Mouse (Mus musculus) urinary bladder, adult 2 months (tissue): Measurements from ENCODE around the gene Serf2. TPM values are rescaled to one million over a fixed set of nuclear protein-coding genes. Genes with fewer than 3 reads are reported as not detected.

ENCODE experiments used
- DNase-seq: peaks from one replicate; pipeline ENCODE4 v3.0.0; 2022; ENCODE audit warnings: low spot score
- polyA plus RNA-seq: library from polyadenylated mRNA; depleted of rRNA; stranded (reverse); fragments of >200 nt; gene quantifications from 2 replicates; pipeline ENCODE4 v1.2.3, GENCODE M21; 2012; rRNA removed

Serf2 gene
- polyA plus RNA-seq, result 328 and 503 TPM in 2 replicates

DNA sequence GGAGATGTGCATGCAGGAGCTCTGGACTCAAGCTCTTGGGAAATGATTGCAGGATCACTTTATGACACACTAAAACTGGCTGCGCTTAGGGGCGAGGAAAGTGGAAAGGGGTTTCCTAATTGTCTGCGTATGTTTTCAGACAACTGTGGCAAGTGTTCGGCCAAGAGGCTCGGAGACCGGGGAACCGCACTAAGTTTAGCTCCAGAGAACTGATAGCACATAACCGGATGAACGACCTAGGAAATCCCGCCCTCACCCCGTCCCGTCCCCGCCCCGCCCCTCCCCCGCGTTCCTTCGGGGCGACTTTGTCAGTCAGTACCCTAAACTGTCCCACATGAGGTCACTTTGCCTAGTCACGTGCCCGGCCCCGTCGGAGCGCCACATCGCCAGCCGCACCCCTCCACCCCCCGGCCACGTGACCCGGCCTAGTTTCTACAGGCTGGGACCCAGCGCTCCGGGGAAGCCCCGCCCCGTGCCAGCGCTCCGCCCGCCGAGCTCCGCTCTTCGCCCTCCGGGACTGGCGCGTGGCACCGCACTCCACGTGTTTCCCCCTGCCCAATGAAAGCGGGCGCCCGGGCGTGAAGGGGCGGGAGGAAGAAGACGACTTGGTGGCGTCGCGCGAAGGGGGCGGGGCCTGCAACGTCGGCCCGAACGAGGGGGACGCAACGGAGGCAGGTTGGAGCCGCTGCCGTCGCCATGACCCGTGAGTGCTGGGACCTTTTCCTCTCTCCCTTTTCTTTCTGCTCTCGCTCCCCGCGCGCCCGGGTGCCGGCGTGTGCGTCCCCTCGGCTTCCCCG lies at the start of gene Serf2:
Gene Serf2, plus strand, starts transcription at position 457 of the 797 bp plus-strand sequence.
- DNase-seq, result peak; percentile 98

DNA sequence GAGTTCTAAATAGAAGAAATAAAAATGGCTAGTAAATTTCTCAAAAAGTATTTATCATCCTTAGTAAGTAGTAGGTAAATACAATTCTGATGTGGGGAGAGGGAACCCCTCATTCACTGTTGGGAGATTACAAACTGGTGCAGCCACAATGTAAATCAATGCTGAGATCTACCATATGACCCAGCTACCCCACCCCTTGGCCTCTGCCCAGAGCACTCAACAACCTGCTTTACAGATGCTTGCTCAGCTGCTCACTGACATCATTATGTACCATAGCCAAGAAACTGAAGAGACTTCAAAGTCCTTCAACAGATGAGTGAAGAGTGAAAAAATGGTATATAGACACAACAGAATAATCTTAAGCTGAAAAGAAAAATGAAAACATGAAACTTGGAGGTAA lies 45.7 kb upstream of the Serf2 start:
- DNase-seq, result no peak

- peak; percentile 26 for DNase-seq
These were observed 40.8 kb upstream of the Serf2 start for GRCm38 (mm10) chr2:121408160-121408559.

GRCm38 (mm10) chr2:121412843-121413386 lies 36.1 kb upstream of the Serf2 start:
- DNase-seq, result no peak

DNA sequence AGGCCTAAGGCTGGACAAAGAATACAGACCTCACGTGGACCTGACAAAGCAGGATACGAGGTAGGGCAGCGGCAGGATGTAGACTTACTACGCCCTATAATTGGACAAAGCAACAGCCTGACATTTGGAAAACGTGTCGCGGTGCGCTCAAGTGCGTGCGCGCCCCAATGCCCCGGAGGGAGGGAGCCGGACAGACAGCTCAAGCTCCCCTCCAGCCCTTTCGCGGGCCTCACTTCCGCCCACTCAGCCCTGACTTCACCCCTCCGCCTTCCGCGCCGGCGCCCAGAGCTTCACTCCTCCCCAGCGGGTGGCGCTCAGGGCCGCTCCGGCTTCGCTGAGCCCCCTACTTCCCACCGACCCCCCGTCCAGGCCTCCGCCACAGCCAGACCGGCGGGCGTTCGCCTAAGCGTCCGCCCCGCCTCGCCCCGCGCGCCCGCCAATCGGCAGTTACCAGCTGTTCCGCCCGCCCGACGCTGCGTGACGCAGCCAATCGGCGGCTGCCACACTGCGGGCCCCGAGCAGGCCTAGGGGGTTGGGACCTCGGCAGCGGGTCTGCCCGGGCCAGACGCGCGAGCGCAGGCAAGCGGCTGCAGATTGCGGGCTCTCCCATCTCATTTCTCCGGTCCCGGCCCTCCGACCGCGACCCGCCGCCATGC lies 35.5 kb upstream of the Serf2 start, which contains the start of the genes Pdia3 and Catsper2:
Gene Pdia3, plus strand, starts transcription at position 389 of the 656 bp plus-strand sequence.
Gene Catsper2, minus strand, starts transcription at position 406 of the 656 bp plus-strand sequence.
- DNase-seq, result peak; percentile 98

DNA sequence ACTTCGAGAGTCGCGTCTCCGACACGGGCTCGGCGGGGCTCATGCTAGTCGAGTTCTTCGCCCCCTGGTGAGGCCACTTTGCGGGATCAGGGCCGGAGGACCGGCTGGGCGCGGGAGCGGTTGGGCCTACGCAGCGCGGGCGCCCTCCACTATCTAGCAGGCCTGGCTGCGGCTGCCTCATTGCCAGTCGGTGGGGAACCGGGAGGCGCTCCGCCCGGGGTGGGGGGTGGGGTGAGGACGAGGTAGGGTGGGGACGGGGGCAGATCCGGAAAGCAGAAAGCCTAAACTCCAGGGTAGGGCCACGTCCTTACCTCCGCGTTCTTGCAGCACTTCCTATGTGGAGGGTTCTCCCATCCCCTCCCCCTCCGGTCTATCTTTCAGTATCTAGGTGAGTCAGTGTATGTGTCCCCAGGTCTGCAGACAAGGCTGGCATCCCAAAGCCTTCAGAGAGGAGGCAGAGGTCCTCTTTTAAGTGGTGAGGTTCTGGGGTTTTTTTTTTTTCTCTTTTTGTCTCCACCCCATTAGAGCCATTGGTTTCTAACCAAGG lies 34.8 kb upstream of the Serf2 start:
- no peak for DNase-seq

DNA sequence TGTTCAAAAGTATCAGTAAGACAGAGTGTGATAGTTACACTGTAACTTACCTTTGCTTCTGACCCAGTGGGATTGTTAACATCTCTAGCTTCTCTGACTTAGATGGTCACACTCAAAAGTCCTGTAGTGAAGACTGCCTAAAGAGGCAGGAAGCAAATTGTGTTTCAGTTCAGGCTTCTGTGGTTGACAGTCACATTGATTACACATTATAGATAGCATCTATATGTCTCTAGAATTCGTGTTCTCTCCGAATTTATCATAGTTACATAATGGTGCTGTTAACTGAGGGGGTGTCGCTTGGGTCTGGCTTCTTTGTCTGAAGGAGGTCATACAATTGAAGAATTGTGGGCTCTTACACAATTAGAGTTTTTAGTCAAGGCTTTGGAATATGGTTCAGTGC lies 33.9 kb upstream of the Serf2 start:
- DNase-seq, result no peak

DNA sequence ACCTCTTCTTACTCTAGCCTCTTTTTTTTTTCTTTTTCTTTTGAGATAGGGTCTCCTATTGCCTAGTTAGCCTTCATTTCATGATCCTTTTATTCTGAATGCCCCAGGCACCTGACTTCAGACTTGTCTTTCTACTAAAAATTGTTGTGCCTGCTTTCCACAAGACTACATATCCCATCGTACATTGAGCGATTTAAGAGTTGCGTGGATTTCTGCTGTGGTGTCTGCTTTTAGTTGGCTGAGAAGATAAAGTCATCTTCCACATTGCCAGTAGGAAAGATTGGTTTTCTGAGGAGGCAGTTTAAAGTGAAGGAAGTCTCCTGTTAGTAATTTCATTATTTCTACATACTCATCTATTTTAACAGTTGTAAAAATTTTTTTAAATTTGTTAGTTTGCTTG lies 33.4 kb upstream of the Serf2 start:
- DNase-seq, result no peak

DNA sequence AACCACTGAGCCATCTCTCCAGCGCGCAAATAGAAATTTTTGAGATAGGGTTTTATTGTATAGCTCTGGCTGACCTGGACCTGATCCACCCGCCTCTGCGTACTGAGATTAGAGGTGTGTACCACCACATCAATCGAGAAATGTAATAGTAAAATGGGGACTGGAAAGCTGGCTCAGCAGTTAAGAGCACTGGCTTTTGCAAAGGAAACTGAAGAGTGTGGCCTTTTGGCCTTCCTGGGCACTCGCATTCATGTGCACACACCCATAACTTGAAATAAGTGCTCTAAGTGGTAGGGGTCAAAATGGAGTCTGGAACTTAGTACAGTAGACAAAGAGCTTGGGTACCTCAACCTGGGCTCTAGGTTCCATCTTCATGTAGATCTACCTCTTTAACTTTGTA lies 32.6 kb upstream of the Serf2 start:
- DNase-seq, result no peak

DNA sequence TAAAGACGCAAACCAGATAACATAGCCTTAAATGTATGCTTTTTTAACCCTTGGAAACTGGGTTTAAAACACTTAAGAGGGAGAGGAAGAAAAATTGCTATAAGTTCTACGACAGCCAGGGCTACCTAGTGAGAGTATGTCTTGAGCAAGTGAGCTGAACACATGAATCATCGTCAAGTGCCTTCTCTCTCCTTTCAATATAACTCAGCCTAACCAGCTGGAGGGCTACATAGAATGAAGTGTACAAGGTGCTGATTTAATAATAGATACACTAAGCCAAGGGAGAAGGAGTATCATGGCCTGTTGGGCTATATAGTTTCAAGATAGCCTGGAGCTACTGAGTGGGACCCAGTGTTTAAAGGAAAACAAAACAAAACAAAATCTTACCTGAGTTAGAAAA lies 30.5 kb upstream of the Serf2 start:
- no peak for DNase-seq

DNA sequence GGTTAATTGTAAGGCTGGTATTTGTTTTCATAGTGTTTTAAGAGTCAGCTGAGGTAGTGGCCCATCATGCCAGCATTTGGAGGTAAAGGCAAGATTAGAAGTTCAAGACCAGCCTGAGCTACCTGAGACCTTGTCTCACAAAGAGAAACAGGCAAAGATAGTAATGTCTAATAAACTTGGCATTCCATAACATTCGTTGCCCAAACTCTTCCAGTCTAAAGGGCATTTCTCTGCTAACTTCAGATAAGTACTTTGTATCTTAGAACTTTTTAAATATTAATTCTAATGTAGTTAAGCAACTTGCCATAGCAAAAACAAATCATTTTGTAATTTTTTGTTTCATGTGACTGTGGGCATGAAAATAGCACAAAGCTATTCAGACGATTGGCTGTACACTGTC lies 25.8 kb upstream of the Serf2 start:
- DNase-seq, result no peak

GRCm38 (mm10) chr2:121425890-121426289 lies 23.1 kb upstream of the Serf2 start:
- no peak for DNase-seq

- DNase-seq, result no peak
These were observed 14.1 kb upstream of the Serf2 start for GRCm38 (mm10) chr2:121434854-121435253.

DNA sequence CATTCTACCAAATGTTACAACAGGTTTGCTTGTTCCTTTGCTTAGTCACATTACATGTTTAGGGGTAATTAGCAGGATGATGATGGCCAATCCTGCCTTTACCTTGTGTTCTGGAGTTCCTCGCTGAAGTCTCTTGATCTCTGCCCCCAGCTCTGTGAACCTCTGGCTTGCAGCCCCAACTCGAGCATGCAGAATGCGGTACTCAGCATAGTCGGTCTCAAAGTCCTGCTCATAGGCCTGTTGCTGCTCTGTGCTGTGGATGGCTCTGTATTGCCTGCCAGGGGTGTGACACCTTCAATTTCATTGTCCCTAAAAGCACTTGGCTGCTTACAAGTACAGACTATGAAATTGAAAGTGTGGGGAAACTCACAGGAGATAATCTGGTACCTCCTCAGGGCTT lies 9.2 kb upstream of the Serf2 start:
- no peak for DNase-seq

DNA sequence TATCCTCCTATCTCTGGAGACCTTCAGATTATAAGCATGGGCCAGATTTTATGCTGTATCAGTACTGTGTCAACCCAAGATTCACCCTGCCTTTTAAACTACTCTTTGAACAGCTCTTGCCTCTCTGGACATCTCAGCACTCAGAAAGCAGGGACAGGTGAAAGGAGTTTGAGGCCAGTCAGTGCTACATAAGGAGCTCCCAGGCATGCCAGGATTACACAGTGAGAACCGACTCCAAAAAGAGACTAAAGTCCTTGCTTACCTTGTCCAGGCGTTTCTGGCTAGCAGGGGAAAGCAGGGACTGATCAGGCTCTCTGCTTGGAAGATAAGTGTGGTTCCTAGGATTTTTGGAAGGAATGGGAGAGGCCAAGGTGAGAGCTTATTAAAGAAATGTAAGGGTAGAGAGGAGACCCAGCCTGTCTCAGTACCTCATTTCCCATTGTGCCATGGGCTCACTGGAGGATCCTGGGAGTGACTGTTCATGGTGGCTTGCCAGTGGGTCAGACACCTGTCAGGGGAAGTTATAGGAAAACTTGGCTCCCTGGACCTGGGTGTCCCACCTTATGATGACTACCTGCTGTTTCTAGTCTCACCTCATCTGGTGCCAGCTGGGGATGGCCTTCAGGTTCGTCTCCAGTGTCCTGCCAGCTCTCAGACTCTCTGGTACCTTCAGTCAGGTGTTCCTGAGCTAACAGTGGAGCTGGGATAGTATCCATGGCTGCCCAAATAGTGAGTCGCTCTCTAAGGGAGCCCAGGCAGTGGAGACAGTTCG lies 8.0 kb upstream of the Serf2 start:
- no peak for DNase-seq

DNA sequence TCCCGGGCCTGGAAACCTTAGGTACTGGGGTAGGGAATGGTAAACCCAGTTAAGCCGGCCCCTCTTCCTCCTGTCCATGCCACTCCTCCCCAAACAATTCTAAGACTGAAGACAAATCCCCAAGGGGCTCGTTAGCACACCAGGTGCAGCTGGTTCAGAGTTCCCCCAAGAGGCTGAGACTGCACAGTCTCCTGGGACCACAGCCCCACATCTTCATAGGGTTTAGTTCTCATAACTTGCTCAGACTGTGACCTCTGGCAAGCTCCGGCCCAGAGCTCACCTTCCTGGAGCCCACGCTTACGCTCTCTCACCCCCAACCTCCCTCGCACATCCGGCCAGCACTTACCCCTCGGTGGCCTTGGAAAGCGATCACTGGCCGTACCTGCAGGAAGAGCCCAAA lies 7.2 kb upstream of the Serf2 start:
- DNase-seq, result no peak

DNA sequence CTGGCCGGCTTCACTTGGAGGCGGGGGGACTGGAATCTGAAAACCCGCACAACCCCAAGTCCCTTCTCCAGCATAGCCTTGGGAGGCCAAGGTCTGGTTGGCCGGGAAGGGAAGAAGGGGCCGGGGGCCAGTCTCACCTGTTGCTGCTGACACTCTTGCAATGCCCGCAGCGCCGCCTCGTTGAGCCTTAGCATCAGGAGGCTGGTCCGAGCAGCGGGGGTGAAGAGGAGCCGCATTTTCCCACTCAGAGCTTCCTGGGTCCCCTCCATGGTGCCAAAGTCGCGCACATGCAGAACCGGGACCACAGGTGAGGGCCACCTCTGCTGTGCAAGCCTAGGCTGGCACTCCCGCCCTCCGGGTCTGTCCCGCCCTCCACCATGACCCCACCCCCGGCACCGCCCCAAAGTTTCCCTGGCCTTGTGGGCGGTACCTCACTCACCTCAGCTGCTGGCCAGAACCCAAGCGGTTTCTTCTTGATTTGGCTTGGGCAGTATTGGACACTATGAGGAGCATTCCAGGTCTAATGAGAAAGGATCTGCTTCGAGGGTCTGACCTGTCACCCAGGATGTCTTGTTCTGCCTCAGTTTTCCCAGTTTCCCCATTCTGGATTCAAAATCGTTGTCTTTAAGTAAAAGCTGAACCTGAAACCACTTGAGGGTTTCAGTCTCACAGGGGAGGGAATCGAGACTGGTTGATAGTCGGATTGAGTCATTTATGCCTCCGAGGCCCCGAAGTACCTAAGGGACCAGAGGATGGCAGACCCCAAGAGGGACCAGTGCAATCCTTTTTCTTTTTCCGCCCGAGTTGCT lies 6.5 kb upstream of the Serf2 start:
- no peak for DNase-seq

DNA sequence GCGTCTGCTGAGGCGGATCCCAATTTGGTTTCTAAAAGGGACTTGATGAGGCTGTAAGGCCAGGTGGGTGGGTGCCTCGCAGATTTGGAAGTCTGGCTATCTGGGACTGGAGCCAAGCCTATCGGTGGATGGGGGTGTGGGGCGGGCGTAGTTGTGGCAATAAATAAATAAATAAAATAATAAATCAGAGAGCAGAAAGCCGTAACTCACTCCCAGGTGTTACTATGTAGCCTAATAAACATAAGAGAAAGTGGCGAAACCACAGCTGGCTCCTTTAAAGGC lies 6.0 kb upstream of the Serf2 start:
- no peak for DNase-seq

DNA sequence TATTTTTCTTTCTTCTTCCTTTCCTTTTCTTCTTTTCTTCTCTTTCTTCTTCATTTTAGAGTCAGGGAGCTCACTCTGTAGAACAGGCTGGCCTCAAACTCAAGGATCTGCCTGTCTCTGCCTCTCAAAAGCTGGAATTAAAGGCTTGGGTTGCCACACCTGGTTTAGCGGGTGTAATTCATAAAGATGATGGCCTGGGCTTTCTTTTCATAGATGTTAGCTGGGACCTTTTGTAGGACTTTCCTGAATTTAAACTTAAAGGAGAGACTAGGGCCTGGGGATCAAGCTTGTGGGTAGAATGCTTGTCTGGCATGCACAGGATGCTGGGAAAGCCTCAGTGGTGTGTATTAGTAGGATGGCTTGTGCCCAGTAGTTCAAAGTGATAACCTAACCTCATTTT lies 4.8 kb upstream of the Serf2 start, which contains the start of gene Ell3:
Gene Ell3, minus strand, starts transcription at position 101 of the 400 bp plus-strand sequence.
- DNase-seq, result no peak

DNA sequence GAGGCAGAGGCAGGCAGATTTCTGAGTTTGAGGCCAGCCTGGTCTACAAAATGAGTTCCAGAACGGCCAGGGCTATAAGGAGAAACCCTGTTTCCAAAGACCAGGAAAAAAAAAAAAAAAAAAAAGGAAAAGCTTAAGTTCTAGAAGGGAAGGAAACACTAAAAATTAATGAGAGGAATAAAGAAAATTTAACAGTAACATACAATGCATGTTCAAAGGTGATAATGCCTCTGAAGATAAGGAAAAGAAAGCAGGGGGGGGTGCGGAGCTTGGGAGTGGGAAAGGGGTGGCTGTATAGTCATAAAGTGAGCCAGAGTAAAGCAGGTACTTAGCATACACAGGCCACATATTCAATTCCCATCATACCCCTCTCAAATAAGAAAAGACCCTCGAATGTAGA lies 3.9 kb upstream of the Serf2 start:
- no peak for DNase-seq

- no peak for DNase-seq
These were observed 2.5 kb upstream of the Serf2 start for GRCm38 (mm10) chr2:121446506-121446905.
